Mouse (Mus musculus) kidney, adult 2 months (tissue): ENCODE measurements around the gene D17Wsu92e.

Experiments
- CTCF ChIP-seq: fragments of 200-500 bp; conservative IDR thresholded peaks from 2 replicates; pipeline ENCODE4 v1.5.1; 2011; ENCODE audit warnings: low read depth, mild to moderate bottlenecking, control low read depth, low read length, moderate library complexity, mixed read lengths; ENCODE audit not compliant: insufficient read depth, insufficient read length
- POLR2A ChIP-seq: fragments of 200-500 bp; IDR thresholded peaks from one replicate; pipeline ENCODE4 v1.6.1; 2011; ENCODE audit warnings: low read depth, low read length, control low read depth

DNA sequence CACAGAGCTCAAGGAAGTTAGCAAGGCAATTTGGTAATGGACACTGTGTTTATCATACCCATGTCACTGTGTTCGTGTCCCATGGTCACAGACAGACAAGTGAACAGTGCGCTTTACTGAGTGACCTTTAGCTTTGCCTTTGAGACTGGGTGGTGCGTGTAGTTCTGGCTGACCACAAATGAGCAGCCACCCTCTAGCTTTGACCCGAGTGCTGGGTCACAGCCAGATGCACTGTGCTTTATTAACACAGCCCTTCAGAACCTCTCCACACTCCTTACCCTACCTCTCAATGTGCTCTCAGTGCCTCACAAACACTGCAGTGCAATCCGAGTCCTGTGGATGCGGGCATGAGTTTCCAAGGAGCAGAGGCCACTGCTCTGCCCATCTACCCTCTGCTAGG lies 27.3 kb downstream of the D17Wsu92e start:
- TF ChIP-seq POLR2A = no peak
- no peak for TF ChIP-seq CTCF
